Mouse (Mus musculus): ENCODE results near the gene Dclk1. TPM values are rescaled to one million over a fixed set of nuclear protein-coding genes. Genes with fewer than 3 reads are reported as not detected.

The Dclk1 gene
- polyA plus RNA-seq, 1 experiment from 2014 or later, result 232 TPM

DNA sequence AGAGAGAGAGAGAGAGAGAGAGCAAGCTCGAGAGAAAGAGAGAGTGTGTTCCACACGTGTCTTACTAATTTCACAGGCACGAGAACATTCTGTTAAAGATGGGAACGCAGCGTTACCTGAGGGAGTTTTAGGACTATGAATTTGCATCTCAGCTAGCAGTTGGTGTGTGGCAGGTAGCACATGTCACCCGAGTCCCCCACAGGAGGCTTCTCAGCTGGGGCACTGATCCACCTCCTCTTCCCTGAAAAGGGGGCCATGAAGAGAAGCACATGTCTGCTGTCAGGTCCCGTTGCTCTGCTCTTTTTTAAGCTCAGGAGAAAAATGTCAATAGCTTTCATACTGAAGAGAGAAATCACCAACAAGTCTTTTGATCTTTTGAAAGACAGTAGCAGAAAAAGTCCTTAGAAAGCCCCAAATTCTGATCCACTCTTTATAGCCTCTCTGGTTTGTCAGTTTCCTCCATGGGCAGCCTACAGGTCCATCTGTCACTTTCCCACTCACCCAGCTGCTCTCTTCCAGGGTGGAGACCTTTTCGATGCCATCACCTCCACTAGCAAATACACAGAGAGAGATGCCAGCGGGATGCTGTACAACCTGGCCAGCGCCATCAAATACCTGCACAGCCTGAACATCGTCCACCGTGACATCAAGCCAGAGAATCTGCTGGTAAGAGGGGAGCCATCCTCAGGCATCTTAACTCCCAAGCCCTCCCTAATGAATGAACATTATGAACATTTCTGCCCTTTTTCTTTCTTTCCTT is 247.2 kb downstream of the Dclk1 start:
- no peak overlapping the region for H3K4me3 ChIP-seq (replicated peaks)
- no peak overlapping the region for H3K27ac ChIP-seq (replicated peaks)
- WGBS, result 75% methylated on average over 12 of the region's 12 CpGs
- no peaks in the 10 kb centered on the region for H3K27me3 ChIP-seq (replicated peaks)
- H3K4me2 ChIP-seq, result no peak overlapping the region
- no peak overlapping the region for H3K9ac ChIP-seq (replicated peaks)
- H3K9me3 ChIP-seq (replicated peaks), result no peaks in the 10 kb centered on the region
- peaks cover 35% of the 10 kb centered on the region for H3K36me3 ChIP-seq
- ATAC-seq (ENCODE audit: low FRiP score), result no peak
- H3K4me1 ChIP-seq, result 0 out of 2 replicates have a peak, but pooled peaks cover 4% of the 10 kb centered on the region

DNA sequence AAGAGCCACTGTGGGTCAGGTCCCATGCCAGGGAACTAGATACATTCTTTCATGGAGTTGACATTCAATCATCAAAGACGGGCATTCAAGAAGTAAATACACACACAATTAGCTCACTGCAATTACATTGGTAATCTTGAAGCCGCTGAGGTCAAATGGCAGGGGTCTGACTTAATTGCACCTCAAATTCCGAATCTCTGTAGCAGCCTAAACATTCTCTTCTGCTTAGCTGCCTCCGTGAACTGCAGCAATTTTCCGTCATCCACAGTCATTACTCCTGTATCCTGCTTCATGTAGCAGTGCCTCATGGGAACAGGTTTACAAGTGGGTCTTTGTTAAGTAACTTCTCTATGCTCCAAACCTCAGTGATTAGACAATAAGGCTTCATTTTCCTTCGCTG is 249.9 kb downstream of the Dclk1 start:
- Histone ChIP-seq H3K4me1 (peaks cover 12% of the 10 kb centered on the region; the same call in 1 of the 2 replicates), H3K27me3 (replicated peaks) (no peaks in the 10 kb centered on the region), H3K4me3 (replicated peaks) (no peak overlapping the region), H3K4me2 (no peak overlapping the region), H3K9ac (replicated peaks) (no peak overlapping the region), H3K9me3 (replicated peaks) (no peaks in the 10 kb centered on the region), H3K36me3 (peaks cover 26% of the 10 kb centered on the region), H3K27ac (replicated peaks) (no peak overlapping the region)
- no peak for ATAC-seq (ENCODE audit: low FRiP score)
- WGBS, result 19% methylated on average over 6 of the region's 6 CpGs

DNA sequence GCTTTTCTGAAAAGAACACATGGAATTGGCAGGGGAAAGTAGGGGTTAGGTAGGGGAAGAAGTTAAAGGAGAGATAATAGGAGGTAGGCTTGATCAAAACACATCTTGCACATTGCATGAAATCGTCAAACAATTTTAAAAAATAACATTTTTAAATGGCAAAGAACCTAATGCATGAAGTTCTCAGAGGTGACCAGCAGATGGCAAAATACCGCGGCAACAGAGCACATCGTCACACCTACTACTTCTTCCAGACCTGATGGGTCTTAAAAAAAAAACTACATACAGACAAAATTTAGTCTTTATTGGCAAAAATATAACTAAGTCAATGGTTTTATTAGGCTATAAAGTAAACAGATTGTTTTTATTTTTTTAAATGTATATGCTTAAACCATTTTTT is 252.2 kb downstream of the Dclk1 start:
- no peaks in the 10 kb centered on the region for H3K9me3 ChIP-seq (replicated peaks)
- H3K27ac ChIP-seq (replicated peaks), result no peak overlapping the region
- peaks cover 12% of the 10 kb centered on the region; the same call in 1 of the 2 replicates for H3K4me1 ChIP-seq
- H3K27me3 ChIP-seq (replicated peaks), result no peaks in the 10 kb centered on the region
- no peak overlapping the region for H3K9ac ChIP-seq (replicated peaks)
- H3K36me3 ChIP-seq, result peaks cover 18% of the 10 kb centered on the region
- ATAC-seq (ENCODE audit: low FRiP score), result no peak
- H3K4me3 ChIP-seq (replicated peaks), result no peak overlapping the region
- no peak overlapping the region for H3K4me2 ChIP-seq
- 55% methylated on average over 4 of the region's 4 CpGs for WGBS

DNA sequence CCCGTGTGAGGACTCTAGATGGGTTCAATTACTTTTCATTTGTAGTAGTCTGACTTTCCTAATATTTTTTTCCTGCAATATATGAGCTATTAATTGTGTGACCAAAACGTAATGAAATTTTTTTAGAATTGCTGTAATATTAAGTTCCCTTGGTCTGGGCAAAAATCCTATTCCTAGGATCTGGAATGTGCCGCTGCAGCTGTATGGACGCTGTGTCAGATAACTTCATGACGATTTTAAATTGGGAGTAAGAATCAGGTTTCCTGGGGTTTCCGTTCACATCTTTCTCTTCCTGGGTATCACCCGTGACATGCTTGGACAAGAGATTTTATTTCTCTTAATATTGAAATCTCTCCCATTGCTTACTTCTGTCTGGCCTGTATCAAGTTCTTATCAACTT is 253.1 kb downstream of the Dclk1 start:
- no peak for ATAC-seq (ENCODE audit: low FRiP score)
- H3K36me3 ChIP-seq, result peaks cover 16% of the 10 kb centered on the region
- 85% methylated on average over 7 of the region's 7 CpGs for whole genome bisulfite sequencing
- no peak overlapping the region for H3K4me2 ChIP-seq
- no peaks in the 10 kb centered on the region for H3K27me3 ChIP-seq (replicated peaks)
- no peak overlapping the region for H3K27ac ChIP-seq (replicated peaks)
- H3K9me3 ChIP-seq (replicated peaks), result no peaks in the 10 kb centered on the region
- H3K4me3 ChIP-seq (replicated peaks), result no peak overlapping the region
- no peak overlapping the region for H3K9ac ChIP-seq (replicated peaks)
- peaks cover 12% of the 10 kb centered on the region; the same call in 1 of the 2 replicates for H3K4me1 ChIP-seq

DNA sequence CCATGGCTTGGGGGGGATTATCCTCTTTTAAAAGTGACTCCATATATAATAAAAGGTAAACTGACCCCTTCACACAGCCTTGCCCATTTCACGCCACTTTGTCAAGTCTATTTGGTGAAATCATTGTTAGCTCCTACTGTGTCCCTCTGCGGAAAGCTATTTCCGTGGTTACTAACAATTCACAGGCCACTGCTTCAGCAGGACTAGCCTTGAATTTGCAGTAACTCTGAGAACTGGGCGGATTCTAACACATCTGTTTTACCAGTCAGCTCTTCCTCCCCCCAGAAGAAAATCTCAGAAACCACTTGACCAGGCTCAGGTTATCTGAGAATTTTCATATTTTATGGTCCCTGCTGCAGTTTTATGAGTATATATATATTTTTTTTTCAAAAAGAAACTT is 253.7 kb downstream of the Dclk1 start:
- H3K36me3 ChIP-seq, result peaks cover 16% of the 10 kb centered on the region
- 0 out of 2 replicates have a peak overlapping the region, but pooled peaks have one; percentile 1 for H3K27ac ChIP-seq (replicated peaks)
- 19% methylated on average over 4 of the region's 4 CpGs for WGBS
- no peak overlapping the region for H3K4me2 ChIP-seq
- no peak overlapping the region for H3K4me3 ChIP-seq (replicated peaks)
- no peaks in the 10 kb centered on the region for H3K9me3 ChIP-seq (replicated peaks)
- no peak overlapping the region for H3K9ac ChIP-seq (replicated peaks)
- no peak for ATAC-seq (ENCODE audit: low FRiP score)
- no peaks in the 10 kb centered on the region for H3K27me3 ChIP-seq (replicated peaks)
- H3K4me1 ChIP-seq, result peaks cover 12% of the 10 kb centered on the region; the same call in 1 of the 2 replicates

DNA sequence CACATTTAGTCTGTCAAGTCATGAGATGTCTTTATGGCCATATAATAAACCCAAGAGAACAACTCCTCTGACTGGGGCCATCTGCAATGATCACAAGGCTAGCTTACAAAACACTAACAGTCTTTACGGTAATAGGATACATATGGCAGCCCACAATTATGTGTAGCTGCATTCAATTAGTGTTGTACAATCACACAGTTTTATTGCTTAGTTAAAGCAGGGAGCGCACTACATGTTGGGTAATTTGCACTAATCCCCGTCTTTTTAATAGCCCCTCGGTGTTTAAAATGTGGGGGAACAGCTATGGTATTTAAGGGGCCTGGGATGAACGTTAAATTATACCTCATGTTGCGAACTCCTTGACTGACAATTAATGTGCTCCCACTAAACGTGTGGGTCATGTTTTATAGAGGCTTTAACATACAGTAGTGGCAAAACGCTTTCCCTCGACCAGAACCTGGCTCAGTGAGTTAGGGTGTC is 254.3 kb downstream of the Dclk1 start:
- H3K4me1 ChIP-seq, result peaks cover 12% of the 10 kb centered on the region; the same call in 1 of the 2 replicates
- no peaks in the 10 kb centered on the region for H3K9me3 ChIP-seq (replicated peaks)
- 15% methylated on average over 9 of the region's 9 CpGs for WGBS
- H3K36me3 ChIP-seq, result peaks cover 18% of the 10 kb centered on the region
- H3K4me2 ChIP-seq, result no peak overlapping the region
- peak; percentile 66; the same call in 1 of the 2 replicates for ATAC-seq (ENCODE audit: low FRiP score)
- H3K9ac ChIP-seq (replicated peaks), result no peak overlapping the region
- H3K27ac ChIP-seq (replicated peaks), result peak overlapping the region; percentile 51
- no peak overlapping the region for H3K4me3 ChIP-seq (replicated peaks)
- no peaks in the 10 kb centered on the region for H3K27me3 ChIP-seq (replicated peaks)

DNA sequence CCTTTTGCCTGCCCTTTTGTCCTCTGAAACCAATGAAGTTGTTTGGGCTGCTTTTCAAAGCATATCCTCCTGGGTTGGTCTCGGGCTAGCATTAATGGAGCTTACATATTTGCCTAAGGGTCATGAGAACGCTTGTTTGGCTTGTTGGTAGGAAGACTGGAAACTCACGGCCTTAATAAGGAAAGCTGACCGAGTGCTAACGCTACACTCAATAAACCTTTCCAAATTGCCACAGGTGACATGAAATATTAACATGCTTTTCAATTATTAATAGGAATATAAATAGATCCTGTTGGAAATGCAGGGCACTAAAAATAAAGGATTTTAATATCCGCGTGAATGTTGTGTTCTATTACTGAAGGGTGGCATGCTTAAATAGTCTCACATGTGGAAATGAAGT is 257.1 kb downstream of the Dclk1 start:
- WGBS, result 68% methylated on average over 7 of the region's 7 CpGs
- H3K27ac ChIP-seq (replicated peaks), result no peak overlapping the region

DNA sequence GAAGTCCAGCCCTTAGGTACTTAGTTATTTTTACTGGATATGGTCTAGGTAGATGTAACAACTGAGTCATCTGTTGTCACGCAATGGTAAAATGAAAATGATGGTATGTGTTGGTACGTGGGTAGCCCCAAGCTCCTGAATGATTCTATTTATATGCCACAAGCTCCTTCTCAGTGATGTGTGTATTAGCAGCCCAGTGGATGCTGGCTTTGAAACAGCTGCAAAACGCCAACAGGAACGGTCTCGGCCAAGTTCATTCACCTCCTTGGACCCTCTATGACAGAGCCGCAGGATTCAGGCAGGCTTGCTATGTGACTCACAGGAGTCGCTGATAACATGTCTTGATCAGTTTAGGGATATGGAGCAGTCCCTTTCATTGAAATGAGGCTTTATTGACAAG is 268.0 kb downstream of the Dclk1 start:
- WGBS, result 93% methylated on average over 7 of the region's 7 CpGs
- no peak overlapping the region for H3K27ac ChIP-seq (replicated peaks)
- H3K4me3 ChIP-seq (replicated peaks), result no peak overlapping the region
- H3K4me1 ChIP-seq, result 0 out of 2 replicates have a peak, but pooled peaks cover 3% of the 10 kb centered on the region
- H3K4me2 ChIP-seq, result no peak overlapping the region
- peaks cover 53% of the 10 kb centered on the region for H3K36me3 ChIP-seq
- H3K9ac ChIP-seq (replicated peaks), result no peak overlapping the region
- no peaks in the 10 kb centered on the region for H3K27me3 ChIP-seq (replicated peaks)
- ATAC-seq (ENCODE audit: low FRiP score), result no peak
- no peaks in the 10 kb centered on the region for H3K9me3 ChIP-seq (replicated peaks)

More for the DNA sequence above, 257.1 kb downstream of the Dclk1 start:
- no peaks in the 10 kb centered on the region for H3K9me3 ChIP-seq (replicated peaks)
- no peak overlapping the region for H3K4me3 ChIP-seq (replicated peaks)
- no peak for ATAC-seq (ENCODE audit: low FRiP score)
- no peak overlapping the region for H3K4me2 ChIP-seq
- no peaks in the 10 kb centered on the region for H3K27me3 ChIP-seq (replicated peaks)
- H3K9ac ChIP-seq (replicated peaks), result no peak overlapping the region
- H3K4me1 ChIP-seq, result peaks cover 8% of the 10 kb centered on the region; the same call in 1 of the 2 replicates
- peaks cover 33% of the 10 kb centered on the region for H3K36me3 ChIP-seq

DNA sequence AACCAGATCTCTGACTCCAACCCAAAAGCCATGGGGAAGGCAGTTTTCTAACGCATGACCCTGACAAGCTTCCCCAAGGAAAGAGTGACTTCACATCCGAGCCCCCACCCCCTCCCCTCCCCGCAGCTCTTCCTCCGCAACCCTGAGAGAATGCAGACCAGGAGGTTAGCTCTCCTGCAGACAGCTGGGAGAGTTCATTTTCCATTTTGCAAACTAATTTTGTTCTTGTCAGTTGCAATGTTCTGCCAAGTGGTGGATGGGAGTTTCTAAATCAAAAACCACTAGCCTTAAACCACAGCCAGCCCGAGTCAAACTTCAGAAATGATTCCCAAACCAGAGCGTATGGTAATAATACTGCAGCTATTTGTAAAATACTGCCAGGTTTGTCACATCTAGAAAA is 269.5 kb downstream of the Dclk1 start:
- Histone ChIP-seq H3K4me1 (0 out of 2 replicates have a peak, but pooled peaks cover 3% of the 10 kb centered on the region), H3K4me2 (no peak overlapping the region), H3K9me3 (replicated peaks) (no peaks in the 10 kb centered on the region), H3K9ac (replicated peaks) (no peak overlapping the region), H3K4me3 (replicated peaks) (no peak overlapping the region), H3K36me3 (peaks cover 46% of the 10 kb centered on the region), H3K27me3 (replicated peaks) (no peaks in the 10 kb centered on the region), H3K27ac (replicated peaks) (no peak overlapping the region)
- WGBS, result 70% methylated on average over 6 of the region's 6 CpGs
- no peak for ATAC-seq (ENCODE audit: low FRiP score)

DNA sequence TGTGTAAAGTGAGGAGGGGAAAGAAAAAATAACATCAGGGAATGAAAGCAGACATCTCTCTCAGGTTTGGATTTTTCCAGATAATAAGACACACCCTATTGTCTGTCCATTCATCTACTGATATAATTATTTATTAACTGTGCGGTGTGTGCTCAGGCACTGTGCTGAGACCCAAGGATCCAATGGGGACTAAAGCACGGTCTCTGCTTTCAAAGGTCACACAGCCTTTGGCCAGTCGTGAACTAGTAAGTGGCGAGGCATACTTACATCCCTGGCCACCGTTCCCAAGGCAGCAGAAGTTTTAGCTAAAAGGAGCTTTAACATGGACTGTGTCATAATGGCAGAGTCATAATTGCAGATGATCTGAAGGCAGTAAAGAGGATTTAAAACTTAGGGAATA is 273.8 kb downstream of the Dclk1 start:
- no peaks in the 10 kb centered on the region for H3K27me3 ChIP-seq (replicated peaks)
- WGBS, result 35% methylated on average over 5 of the region's 5 CpGs

DNA sequence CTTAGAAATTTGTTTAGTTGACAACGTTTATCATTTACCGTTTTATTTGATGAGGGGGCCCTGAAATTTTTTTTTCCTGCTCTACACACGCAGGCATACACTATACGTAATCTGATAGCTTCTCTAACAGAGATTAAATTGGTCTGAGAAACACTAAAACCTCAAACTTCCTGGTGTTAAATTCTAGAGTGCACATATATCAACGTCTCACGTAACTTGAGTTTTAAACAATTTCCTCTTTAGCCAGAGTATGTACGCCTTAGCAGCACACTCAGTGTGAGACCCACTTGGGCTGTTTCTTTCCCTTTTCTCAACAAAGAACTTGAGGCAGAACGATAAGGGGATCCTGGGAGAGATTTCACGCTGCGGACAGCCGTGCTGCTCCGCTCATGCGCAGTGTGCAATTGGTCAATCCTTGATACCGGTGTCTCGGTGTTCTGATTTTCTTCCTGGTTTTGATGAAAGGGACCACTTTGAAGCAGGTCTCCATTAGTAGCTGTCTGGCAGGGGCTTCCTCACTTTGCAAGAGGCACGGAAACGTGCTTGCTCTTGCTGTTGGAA is 275.4 kb downstream of the Dclk1 start:
- no peak overlapping the region for H3K9ac ChIP-seq (replicated peaks)
- no peak overlapping the region for H3K4me3 ChIP-seq (replicated peaks)
- 69% methylated on average over 17 of the region's 17 CpGs for WGBS
- ATAC-seq (ENCODE audit: low FRiP score), result no peak
- H3K36me3 ChIP-seq, result peaks cover 16% of the 10 kb centered on the region
- no peak overlapping the region for H3K4me2 ChIP-seq
- peaks cover 22% of the 10 kb centered on the region for H3K4me1 ChIP-seq
- no peak overlapping the region for H3K27ac ChIP-seq (replicated peaks)
- H3K27me3 ChIP-seq (replicated peaks), result no peaks in the 10 kb centered on the region
- H3K9me3 ChIP-seq (replicated peaks), result no peaks in the 10 kb centered on the region

More for the DNA sequence above, 273.8 kb downstream of the Dclk1 start:
- Histone ChIP-seq H3K4me1 (peaks cover 14% of the 10 kb centered on the region), H3K9me3 (replicated peaks) (no peaks in the 10 kb centered on the region), H3K4me3 (replicated peaks) (no peak overlapping the region), H3K4me2 (no peak overlapping the region), H3K36me3 (peaks cover 16% of the 10 kb centered on the region), H3K27ac (replicated peaks) (no peak overlapping the region), H3K9ac (replicated peaks) (no peak overlapping the region)
- ATAC-seq (ENCODE audit: low FRiP score), result no peak

Measured in neural tube, embryonic 15.5 days (tissue).